Mouse (Mus musculus): Measurements from ENCODE around the gene Xxylt1.
A peak's percentile ranks its signal among the peaks of the same experiment; 100 is the strongest.

Gene Xxylt1

GRCm38 (mm10) chr16:31024221-31024620, 57.0 kb downstream of the Xxylt1 start:
- no peak for DNase-seq (ENCODE audit: low spot score)

GRCm38 (mm10) chr16:31023803-31024202, 57.4 kb downstream of the Xxylt1 start:
- no peak for DNase-seq (ENCODE audit: low spot score)

GRCm38 (mm10) chr16:31022287-31022686, 58.9 kb downstream of the Xxylt1 start:
- DNase-seq (ENCODE audit: low spot score), result no peak

- DNase-seq (ENCODE audit: low spot score), result no peak
Observed at GRCm38 (mm10) chr16:31019514-31019913, 61.7 kb downstream of the Xxylt1 start.

- DNase-seq (ENCODE audit: low spot score), result no peak
Observed at GRCm38 (mm10) chr16:31017687-31018413, 63.4 kb downstream of the Xxylt1 start.

GRCm38 (mm10) chr16:31016669-31017068, 64.6 kb downstream of the Xxylt1 start:
- no peak for DNase-seq (ENCODE audit: low spot score)

GRCm38 (mm10) chr16:31016169-31016568, 65.1 kb downstream of the Xxylt1 start:
- no peak for DNase-seq (ENCODE audit: low spot score)

- no peak for DNase-seq (ENCODE audit: low spot score)
Observed at GRCm38 (mm10) chr16:31015271-31015670, 66.0 kb downstream of the Xxylt1 start.

- DNase-seq (ENCODE audit: low spot score), result no peak
Observed at GRCm38 (mm10) chr16:31012236-31012635, 69.0 kb downstream of the Xxylt1 start.

- no peak for DNase-seq (ENCODE audit: low spot score)
Observed at GRCm38 (mm10) chr16:31010443-31010842, 70.8 kb downstream of the Xxylt1 start.

- DNase-seq (ENCODE audit: low spot score), result no peak
Observed at GRCm38 (mm10) chr16:31008326-31008725, 72.9 kb downstream of the Xxylt1 start.

- DNase-seq (ENCODE audit: low spot score), result no peak
Observed at GRCm38 (mm10) chr16:31007582-31007981, 73.7 kb downstream of the Xxylt1 start.

GRCm38 (mm10) chr16:31005693-31006092, 75.5 kb downstream of the Xxylt1 start:
- no peak for DNase-seq (ENCODE audit: low spot score)

GRCm38 (mm10) chr16:31004321-31004682, 76.9 kb downstream of the Xxylt1 start:
- no peak for DNase-seq (ENCODE audit: low spot score)

GRCm38 (mm10) chr16:31003592-31004320, 77.5 kb downstream of the Xxylt1 start:
- peak; percentile 72 for DNase-seq (ENCODE audit: low spot score)

- no peak for DNase-seq (ENCODE audit: low spot score)
Observed at GRCm38 (mm10) chr16:31002926-31003325, 78.3 kb downstream of the Xxylt1 start.

GRCm38 (mm10) chr16:31002117-31002516, 79.1 kb downstream of the Xxylt1 start:
- no peak for DNase-seq (ENCODE audit: low spot score)

GRCm38 (mm10) chr16:30998711-30999110, 82.5 kb downstream of the Xxylt1 start:
- no peak for DNase-seq (ENCODE audit: low spot score)

- DNase-seq (ENCODE audit: low spot score), result no peak
Observed at GRCm38 (mm10) chr16:30998048-30998447, 83.2 kb downstream of the Xxylt1 start.

- no peak for DNase-seq (ENCODE audit: low spot score)
Observed at GRCm38 (mm10) chr16:30995446-30995845, 85.8 kb downstream of the Xxylt1 start.

- no peak for DNase-seq (ENCODE audit: low spot score)
Observed at GRCm38 (mm10) chr16:30994881-30995280, 86.4 kb downstream of the Xxylt1 start.

GRCm38 (mm10) chr16:30994296-30994695, 86.9 kb downstream of the Xxylt1 start:
- DNase-seq (ENCODE audit: low spot score), result no peak

GRCm38 (mm10) chr16:30992568-30992967, 88.7 kb downstream of the Xxylt1 start:
- DNase-seq (ENCODE audit: low spot score), result no peak

- no peak for DNase-seq (ENCODE audit: low spot score)
Observed at GRCm38 (mm10) chr16:30990661-30991060, 90.6 kb downstream of the Xxylt1 start.
